Mouse (Mus musculus) olfactory bulb, adult 2 months (tissue): ENCODE data around the gene Trip11.

Source experiments
- CTCF ChIP-seq: fragments of 200-500 bp; IDR thresholded peaks from 2 replicates; pipeline ENCODE4 v1.5.1; 2012; ENCODE audit warnings: low read depth, mild to moderate bottlenecking, low read length, moderate library complexity; ENCODE audit not compliant: insufficient read depth
- POLR2A ChIP-seq: fragments of 200-500 bp; IDR thresholded peaks from 2 replicates; pipeline ENCODE4 v1.6.1; 2012; ENCODE audit warnings: mild to moderate bottlenecking, low read depth, low read length, moderate library complexity; ENCODE audit not compliant: insufficient read depth

GRCm38 (mm10) chr12:101851314-101851713 lies 61.8 kb downstream of the Trip11 start:
- TF ChIP-seq POLR2A = no peak
- TF ChIP-seq CTCF = no peak
